Mouse (Mus musculus) heart, embryonic 15.5 days (tissue): Measurements from ENCODE around the gene Isyna1. TPM values are rescaled to one million over a fixed set of nuclear protein-coding genes. Genes with fewer than 3 reads are reported as not detected.

Experiments used
- ATAC-seq: fragments of 200-750 bp; cut with Nextera tagmentation; replicated peaks from 2 replicates; pipeline ENCODE4 v1.8.0; 2017; ENCODE audit warnings: low read depth, moderate TSS enrichment; ENCODE audit not compliant: insufficient number of reproducible peaks, insufficient read depth, low FRiP score
- H3K27ac ChIP-seq: fragments of 300-500 bp; sonication (generic); 2 replicates; pipeline ENCODE4 v1.5.1; 2015; ENCODE audit warnings: mild to moderate bottlenecking, inconsistent platforms
- H3K27me3 ChIP-seq: fragments of 300-500 bp; sonication (generic); 2 replicates; pipeline ENCODE4 v1.6.1; 2015; ENCODE audit warnings: inconsistent platforms
- H3K36me3 ChIP-seq: fragments of 300-500 bp; sonication (generic); 2 replicates; pipeline ENCODE4 v1.6.1; 2015; ENCODE audit warnings: mild to moderate bottlenecking, inconsistent platforms
- H3K4me1 ChIP-seq: fragments of 300-500 bp; sonication (generic); replicated peaks from 2 replicates; pipeline ENCODE4 v1.6.1; 2015; ENCODE audit warnings: inconsistent platforms
- H3K4me2 ChIP-seq: fragments of 300-500 bp; sonication (generic); 2 replicates; pipeline ENCODE4 v1.6.1; 2015; ENCODE audit warnings: inconsistent platforms, mild to moderate bottlenecking, moderate library complexity
- H3K4me3 ChIP-seq: fragments of 300-500 bp; sonication (generic); 2 replicates; pipeline ENCODE4 v1.5.1; 2015; ENCODE audit warnings: mild to moderate bottlenecking, inconsistent platforms
- H3K9ac ChIP-seq: fragments of 300-500 bp; sonication (generic); 2 replicates; pipeline ENCODE4 v1.6.1; 2015; ENCODE audit warnings: mild to moderate bottlenecking, inconsistent platforms
- H3K9me3 ChIP-seq: fragments of 300-500 bp; sonication (generic); replicated peaks from 2 replicates; pipeline ENCODE4 v1.6.1; 2016; ENCODE audit warnings: inconsistent platforms
- WGBS: fragments of 180-500 bp; shearing (Covaris S2); methylation state at CpG from one replicate; pipeline ENCODE4 v1.1.7; 2015; ENCODE audit warnings: mixed read lengths; 5-methylcytosine and 5-hydroxymethylcytosine counted together
- polyA plus RNA-seq: library from polyadenylated mRNA; unstranded; fragments of >200 nt; fragmentation: Nextera tagmentation; extraction: Ambion mirVana; gene quantifications from 2 replicates; pipeline ENCODE4 v1.2.1, GENCODE M21; 2015

Isyna1 gene
- polyA plus RNA-seq, 1 experiment from 2014 or later: 92.9 TPM

DNA sequence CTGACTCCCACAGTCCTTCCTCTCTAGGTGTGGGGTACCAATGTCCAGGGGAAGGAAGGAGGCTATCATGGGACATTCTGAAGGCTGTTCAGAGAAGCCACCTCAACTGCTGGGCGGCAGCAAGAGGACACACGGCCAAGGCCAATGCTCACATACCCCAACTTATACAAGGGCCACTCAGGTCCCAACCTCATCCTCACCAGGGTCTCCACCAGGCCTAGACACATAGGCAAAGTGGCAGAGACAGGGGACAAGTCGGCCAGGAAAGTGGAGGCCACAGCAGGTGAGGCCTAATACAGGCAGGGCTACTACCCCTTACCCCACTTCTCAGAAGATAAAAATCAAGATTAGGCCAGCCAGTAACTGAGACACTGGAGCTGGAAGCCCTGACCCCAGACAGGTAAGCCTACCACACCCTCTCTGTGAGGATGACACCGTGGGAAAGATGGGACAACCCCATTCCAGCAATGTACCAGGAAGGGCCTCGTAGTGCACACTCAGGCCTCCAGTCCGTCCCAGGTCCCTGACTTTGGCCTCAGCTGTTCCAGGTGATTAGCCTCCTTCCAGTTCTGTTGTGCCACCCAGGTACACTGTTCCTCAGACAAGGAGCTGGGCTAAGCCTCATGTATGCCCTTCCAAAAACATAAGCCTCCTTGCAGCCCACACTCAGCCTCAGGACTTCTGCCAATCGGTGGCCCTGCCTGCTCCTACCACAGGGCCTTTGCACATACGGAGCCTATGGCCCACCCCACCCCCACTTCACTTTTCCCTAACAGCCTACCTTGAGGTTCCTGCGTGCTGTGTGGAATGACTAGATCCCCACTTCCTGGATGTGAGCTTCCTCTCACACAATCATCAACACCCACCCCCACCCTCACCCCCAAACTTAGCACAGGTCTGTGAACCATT lies 12.0 kb downstream of the Isyna1 start:
- 81% methylated on average over 9 of the region's 9 CpGs for WGBS
- Histone ChIP-seq H3K9ac (no peak overlapping the region), H3K4me3 (no peak overlapping the region)

DNA sequence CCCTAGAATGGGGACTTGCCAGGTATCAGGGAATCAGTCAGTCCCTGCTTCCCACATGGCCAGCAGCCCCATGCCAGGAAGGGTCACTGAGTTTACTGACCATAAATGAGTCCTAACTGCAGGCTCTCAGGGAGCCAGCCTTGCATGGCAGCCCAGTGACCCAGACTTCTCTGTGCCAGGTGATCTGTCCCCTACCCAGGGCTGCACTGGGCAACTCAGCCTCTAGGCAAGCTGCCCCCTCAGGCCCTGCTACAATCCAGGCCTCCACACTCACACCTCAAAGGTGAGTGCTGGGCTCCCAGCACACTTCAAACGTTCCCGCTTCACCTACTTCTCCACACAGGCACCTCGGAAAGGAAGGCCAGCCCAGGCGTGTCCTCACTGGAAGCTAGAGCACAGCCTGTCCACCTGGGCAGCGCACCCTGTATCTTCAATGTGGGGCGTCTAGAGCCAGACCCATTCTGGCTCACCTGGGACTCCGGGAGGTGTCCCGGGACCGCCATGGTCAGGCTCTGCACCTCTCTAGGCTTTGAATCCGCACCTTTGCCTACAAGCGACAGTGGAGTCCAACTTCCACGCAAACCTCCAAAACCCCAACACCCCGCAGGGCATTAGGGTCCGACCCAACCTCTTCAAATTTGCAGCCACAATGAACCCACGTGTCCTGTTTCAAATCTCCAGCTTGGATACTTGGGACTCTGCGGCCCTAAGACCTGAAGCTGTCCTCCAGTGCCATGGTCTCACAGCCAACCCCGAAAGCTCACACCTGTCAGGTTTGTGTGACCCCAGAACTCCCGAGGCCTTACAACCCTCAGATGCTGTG lies 12.8 kb downstream of the Isyna1 start:
- peaks cover 55% of the 10 kb centered on the region for H3K4me1 ChIP-seq
- WGBS: 68% methylated on average over 18 of the region's 18 CpGs
- ATAC-seq: no peak

More for the DNA sequence above, 12.0 kb downstream of the Isyna1 start:
- H3K4me1 ChIP-seq: peaks cover 52% of the 10 kb centered on the region
- no peak for ATAC-seq
- H3K9me3 ChIP-seq: no peaks in the 10 kb centered on the region
- no peaks in the 10 kb centered on the region for H3K27me3 ChIP-seq
- H3K27ac ChIP-seq: no peak overlapping the region
- no peaks in the 10 kb centered on the region for H3K36me3 ChIP-seq
- no peak overlapping the region for H3K4me2 ChIP-seq

DNA sequence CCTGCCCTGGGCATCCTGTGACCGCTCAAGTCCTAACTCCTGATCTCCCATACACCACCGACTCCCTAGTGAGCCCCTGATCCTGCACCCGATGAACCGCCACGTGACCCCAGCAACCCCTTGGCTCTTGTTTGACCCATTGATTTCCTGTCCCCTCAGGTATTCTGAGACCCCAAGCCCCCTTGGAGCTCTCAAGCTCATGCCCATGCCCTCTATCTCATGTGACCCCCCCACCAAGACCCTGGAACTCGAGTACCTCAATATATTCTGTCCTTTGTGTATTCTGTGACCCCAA lies 13.4 kb downstream of the Isyna1 start:
- no peak for ATAC-seq
- Histone ChIP-seq H3K36me3 (no peaks in the 10 kb centered on the region), H3K4me1 (peaks cover 55% of the 10 kb centered on the region), H3K4me2 (peak overlapping the region; percentile 96), H3K27ac (peak overlapping the region; percentile 93), H3K27me3 (no peaks in the 10 kb centered on the region), H3K4me3 (peak overlapping the region; percentile 85), H3K9ac (peak overlapping the region; percentile 88), H3K9me3 (no peaks in the 10 kb centered on the region)
- WGBS: 32% methylated on average over 6 of the region's 6 CpGs

More for the DNA sequence above, 12.8 kb downstream of the Isyna1 start:
- Histone ChIP-seq H3K36me3 (no peaks in the 10 kb centered on the region), H3K9me3 (no peaks in the 10 kb centered on the region), H3K4me3 (peak overlapping the region; percentile 85), H3K4me2 (peak overlapping the region; percentile 96), H3K27ac (0 out of 2 replicates have a peak overlapping the region, but pooled peaks have one; percentile 93), H3K9ac (peak overlapping the region; percentile 88), H3K27me3 (no peaks in the 10 kb centered on the region)

DNA sequence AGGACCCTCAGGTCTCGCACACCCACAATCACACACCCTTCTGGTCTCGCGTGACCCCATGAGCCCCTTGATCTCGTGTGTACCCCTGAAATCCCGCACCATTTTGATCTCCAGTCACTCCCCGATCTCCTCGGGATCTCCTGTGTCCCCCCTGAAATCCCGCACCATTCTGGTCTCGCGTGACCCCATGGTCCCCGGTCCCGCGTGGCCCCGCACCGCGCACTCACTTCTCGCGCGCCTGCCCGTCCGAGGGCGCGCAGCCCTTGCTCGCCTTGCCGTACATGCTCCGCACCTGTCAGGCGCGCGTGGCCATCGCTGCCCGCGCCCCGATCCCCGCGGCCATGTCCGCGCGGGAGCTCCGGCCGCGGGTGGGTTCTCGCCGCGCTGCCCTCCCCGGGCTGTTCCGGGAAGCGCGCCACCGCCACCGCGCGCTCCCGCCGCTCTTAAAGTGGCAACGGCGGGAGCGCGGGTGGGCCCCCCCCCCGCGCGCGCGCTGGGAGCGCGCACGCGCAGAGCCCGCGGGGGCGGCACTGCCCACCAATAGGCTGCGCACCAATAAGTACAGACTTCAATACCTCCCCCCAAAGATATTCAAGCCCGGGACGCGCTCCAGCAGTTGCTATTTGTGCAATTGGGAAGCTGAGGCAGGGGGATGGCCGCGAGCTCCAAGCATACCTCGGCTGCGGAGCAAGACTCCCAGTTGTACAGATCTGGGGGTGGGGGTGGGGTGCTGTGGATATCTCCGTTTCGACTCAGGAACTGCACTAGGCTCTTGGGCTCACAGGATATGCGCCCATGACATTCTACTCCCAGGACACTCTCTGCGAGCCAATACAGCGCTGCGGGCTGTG lies 13.9 kb downstream of the Isyna1 start:
- Histone ChIP-seq H3K36me3 (no peaks in the 10 kb centered on the region), H3K4me3 (peak overlapping the region; percentile 85), H3K27me3 (no peaks in the 10 kb centered on the region), H3K9ac (peak overlapping the region; percentile 88), H3K4me2 (peak overlapping the region; percentile 96), H3K27ac (peak overlapping the region; percentile 93), H3K9me3 (no peaks in the 10 kb centered on the region), H3K4me1 (peaks cover 55% of the 10 kb centered on the region)
- ATAC-seq: no peak
- 1% methylated on average over 84 of the region's 84 CpGs for WGBS

DNA sequence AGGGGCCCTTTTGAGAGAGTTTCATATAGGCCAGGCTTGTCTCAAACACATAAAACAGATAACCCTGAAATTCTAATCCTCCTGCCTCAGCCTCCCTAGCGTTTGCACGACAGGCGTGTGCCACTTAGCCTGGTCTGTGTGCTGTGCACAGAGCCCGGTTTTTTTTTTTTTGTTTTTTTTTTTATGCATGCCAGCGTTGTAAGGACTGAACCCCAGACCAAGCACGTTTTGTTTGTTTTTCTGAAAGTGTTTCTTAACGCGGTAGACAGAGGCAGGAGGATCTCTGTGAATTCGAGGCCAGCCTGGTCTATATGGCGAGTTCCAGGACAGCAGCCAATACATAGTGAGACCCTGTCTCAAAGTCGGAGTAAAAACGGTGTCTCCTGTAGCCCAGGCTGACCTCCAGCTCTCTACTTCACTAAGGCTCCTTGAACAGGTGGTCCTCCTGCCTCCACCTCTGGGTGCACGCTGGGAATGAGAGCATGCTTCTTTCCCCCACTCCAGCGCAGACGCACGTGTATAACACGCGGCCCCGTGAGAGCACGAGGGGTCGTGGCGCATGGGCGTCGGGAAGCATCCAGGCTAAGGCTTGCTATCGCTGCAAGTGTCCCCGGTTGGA lies 14.7 kb downstream of the Isyna1 start, which contains the start of gene Ssbp4:
Ssbp4 (minus strand) TSS at position 124 of the 619 bp plus-strand sequence.
- Histone ChIP-seq H3K27me3 (no peaks in the 10 kb centered on the region), H3K9ac (peak within 1 kb of the TSS; percentile 88), H3K27ac (peak within 1 kb of the TSS; percentile 93), H3K9me3 (no peaks in the 10 kb centered on the region), H3K4me3 (peak within 1 kb of the TSS; percentile 85), H3K4me2 (peak within 1 kb of the TSS; percentile 96), H3K36me3 (no peaks in the 10 kb centered on the region), H3K4me1 (peaks cover 55% of the 10 kb centered on the region)
- 0 out of 2 replicates have a peak, but pooled peaks have one; percentile 0 for ATAC-seq
- 3% methylated on average over 26 of the region's 26 CpGs for WGBS

DNA sequence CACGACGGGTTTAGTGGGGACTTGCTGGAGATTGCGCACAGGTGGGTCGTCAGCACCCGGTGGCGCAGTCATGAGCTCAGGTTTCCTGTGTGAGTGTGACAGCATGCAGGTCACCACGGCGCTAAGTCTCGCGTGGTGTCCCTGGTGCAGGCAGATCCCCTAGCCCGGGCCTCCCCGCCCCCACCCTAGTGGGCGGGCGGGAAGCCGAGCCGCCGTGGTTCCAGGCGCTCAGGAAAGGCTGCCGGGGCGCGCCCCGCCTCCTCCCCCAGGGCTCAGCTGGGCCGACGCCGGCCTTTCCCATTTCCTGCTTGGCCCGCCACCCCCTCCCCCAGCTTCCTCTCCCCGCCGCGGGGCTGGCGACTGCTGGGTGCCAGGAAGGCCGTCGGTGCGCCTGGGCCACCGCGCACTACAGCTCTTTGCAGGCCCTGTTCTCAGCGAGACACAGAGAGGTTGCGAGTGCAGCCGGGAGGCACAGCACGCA lies 15.2 kb downstream of the Isyna1 start:
- peak overlapping the region; percentile 55 for H3K9ac ChIP-seq
- peak overlapping the region; percentile 93 for H3K27ac ChIP-seq
- H3K27me3 ChIP-seq: no peaks in the 10 kb centered on the region
- H3K4me1 ChIP-seq: peaks cover 55% of the 10 kb centered on the region
- ATAC-seq: peak; percentile 71
- peak overlapping the region; percentile 85 for H3K4me3 ChIP-seq
- WGBS: 1% methylated on average over 39 of the region's 39 CpGs
- peak overlapping the region; percentile 96 for H3K4me2 ChIP-seq
- no peaks in the 10 kb centered on the region for H3K36me3 ChIP-seq
- no peaks in the 10 kb centered on the region for H3K9me3 ChIP-seq

DNA sequence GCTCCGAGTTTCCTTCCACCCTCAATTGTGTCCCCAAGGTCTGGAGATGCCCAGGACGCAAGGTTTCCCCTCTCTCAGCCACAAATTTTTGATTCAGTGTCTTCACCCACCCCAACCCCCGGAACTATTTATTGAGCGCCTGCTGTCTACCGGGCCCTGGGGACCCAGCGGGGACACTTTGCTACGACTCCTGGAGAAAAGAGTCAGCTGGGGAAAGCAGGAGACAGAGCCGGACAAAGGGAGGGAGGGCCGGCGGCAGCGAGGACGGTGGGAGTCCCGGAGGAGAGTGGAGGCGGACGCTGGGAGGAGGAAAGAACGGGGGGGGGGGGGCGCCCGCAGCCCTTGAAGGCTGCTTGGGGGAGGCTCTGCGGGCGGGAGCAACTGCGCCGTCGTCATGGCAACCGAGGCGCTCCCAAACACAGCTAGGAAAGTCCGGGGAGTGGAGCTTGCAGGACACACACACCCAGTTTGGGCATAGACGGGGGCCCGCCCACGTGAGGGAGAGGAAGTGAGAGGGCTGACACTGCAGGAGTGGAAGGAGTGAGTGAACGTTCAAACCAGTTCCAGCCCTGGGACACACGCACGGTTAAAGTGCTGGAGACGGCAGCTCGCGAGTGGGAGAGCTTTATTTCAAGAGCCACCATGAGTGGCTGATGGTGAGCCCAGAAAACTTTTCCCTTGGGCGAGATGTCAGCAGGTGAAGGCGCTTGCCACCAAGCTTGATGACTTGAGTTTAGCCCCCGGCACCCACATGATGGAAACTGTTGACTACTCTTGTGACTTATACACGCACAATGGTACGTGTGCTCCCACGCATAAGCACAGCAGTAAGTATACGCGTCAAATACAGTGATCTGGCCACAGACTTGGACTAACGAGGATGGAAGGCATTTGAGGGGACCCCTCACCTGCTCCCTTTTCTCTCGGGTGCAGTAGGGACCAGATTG lies 15.9 kb downstream of the Isyna1 start:
- Histone ChIP-seq H3K9me3 (no peaks in the 10 kb centered on the region), H3K27me3 (no peaks in the 10 kb centered on the region), H3K4me3 (peak overlapping the region; percentile 85), H3K4me1 (peaks cover 55% of the 10 kb centered on the region), H3K4me2 (peak overlapping the region; percentile 96), H3K36me3 (no peaks in the 10 kb centered on the region), H3K9ac (peak overlapping the region; percentile 55), H3K27ac (peak overlapping the region; percentile 93)
- ATAC-seq: peak; percentile 70
- WGBS: under 1% methylated on average over 43 of the region's 45 CpGs

DNA sequence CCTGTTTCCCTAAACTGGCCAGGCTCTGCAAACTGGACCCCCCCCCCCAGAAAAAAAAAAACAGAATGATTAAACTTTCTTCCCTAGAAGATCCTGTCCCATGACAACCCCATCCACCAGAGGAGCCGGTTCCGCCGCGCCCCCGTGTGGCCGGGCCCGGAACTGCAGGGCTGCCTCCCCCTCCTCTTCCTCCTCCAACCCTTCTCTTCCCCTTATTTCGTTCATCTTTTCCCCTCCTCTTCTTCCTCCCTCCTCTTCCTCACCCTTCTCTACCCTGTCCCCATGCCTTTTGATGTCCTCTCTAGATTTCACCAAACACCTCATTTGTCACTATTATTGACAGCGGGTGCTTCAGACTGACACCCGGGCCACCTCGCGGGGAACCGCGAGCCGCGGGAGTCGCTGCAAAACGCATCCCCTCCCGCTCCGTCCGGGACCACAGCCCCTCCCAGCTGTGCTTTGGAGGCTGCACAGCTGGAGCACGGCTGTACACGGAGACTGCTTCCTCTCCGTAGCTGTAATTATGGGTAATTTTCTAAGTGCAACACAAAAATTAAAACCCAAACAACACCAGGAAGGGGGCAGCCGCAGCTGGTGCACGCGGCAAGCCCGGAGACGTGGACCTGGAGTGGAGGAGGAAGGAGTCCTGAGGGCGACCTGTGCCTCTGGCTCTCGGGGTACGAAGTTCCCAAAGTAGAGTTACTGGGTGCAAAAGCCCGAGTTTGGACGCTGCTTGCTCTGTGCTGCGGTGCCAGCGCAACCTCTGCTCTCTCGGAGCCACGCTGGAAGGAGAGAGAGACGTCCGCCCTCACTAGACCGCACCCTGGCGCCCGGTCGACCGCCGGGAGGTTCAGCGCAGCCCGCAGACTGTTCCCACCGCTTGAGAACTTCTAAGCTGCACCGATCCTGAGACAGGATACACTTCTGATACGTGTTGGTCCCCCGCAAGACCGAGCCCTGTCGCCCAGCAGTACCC lies 16.9 kb downstream of the Isyna1 start:
- Histone ChIP-seq H3K9me3 (no peaks in the 10 kb centered on the region), H3K9ac (peak overlapping the region; percentile 55), H3K36me3 (no peaks in the 10 kb centered on the region), H3K4me1 (peaks cover 53% of the 10 kb centered on the region), H3K4me2 (peak overlapping the region; percentile 96), H3K27ac (peak overlapping the region; percentile 93), H3K27me3 (no peaks in the 10 kb centered on the region), H3K4me3 (peak overlapping the region; percentile 85)
- WGBS: under 1% methylated on average over 54 of the region's 54 CpGs
- no peak for ATAC-seq

DNA sequence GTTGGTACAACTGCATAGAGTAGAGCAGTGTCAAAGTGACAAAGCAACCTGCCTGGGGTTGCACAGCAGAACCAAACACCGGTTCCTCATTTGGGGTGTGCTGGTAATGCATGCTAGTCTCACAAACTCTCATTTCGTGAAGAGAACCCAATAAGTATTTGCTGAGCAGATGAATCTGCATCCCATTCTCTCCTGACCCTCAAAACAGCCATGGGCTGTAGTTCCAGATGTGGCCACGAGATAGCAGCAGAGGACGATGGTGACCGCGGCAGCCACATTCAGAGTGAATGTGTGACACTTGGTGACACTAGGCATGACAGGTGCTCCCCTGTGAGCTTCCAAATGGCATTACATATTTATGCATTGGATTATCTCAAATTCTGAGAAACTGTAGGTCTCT lies 17.7 kb downstream of the Isyna1 start:
- no peak for ATAC-seq
- Histone ChIP-seq H3K36me3 (no peaks in the 10 kb centered on the region), H3K4me3 (peak overlapping the region; percentile 85), H3K4me1 (peaks cover 46% of the 10 kb centered on the region), H3K27me3 (no peaks in the 10 kb centered on the region), H3K9ac (peak overlapping the region; percentile 55; the same call in 1 of the 2 replicates), H3K4me2 (peak overlapping the region; percentile 96), H3K9me3 (no peaks in the 10 kb centered on the region), H3K27ac (peak overlapping the region; percentile 93)
- 2% methylated on average over 6 of the region's 6 CpGs for WGBS
